Mouse (Mus musculus) bone marrow macrophage, adult 2 months (primary cell): ENCODE data around the gene Sertm1.

Experiments
- CTCF ChIP-seq: IDR thresholded peaks from 2 replicates; pipeline ENCODE4 v1.5.1; 2012; ENCODE audit warnings: low read depth, mild to moderate bottlenecking, low read length, moderate library complexity
- POLR2A ChIP-seq: IDR thresholded peaks from 2 replicates; pipeline ENCODE4 v1.6.1; 2012; ENCODE audit warnings: mild to moderate bottlenecking, low read depth, low read length, borderline replicate concordance

DNA sequence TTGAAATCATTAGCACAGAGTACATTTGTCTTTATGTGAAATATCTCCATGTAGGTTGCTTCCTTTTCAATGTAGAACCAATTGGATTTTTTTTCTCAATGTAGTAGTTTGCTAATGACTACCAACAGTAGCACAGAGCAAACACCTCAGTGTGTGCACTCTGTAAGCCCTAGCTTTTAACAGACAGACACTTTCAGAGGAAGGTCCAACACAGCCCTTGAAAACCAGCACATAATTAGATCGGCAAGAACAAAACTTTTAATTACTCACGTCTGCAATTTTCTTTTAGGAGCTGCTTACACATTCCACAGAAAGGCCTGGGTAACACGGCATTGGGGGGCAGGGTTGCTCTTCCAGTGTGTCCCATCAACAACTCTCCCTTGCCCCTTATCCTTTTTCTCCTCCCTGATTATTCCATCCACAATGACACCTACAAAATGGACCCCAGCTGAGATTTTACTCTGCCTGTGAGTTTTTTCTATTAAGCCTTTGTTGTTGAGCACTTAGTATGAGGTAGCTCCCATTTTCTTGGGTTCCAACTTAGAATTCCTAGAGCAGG is 49.3 kb upstream of the Sertm1 start:
- TF ChIP-seq CTCF (no peak), POLR2A (no peak)
